Mouse (Mus musculus): ENCODE data around the gene C1ra.
"Not testable (repeated sequence)": the region's sequence is repeated elsewhere in the genome, so short reads cannot be mapped to it uniquely, and the experiment has no call there.

The C1ra gene

DNA sequence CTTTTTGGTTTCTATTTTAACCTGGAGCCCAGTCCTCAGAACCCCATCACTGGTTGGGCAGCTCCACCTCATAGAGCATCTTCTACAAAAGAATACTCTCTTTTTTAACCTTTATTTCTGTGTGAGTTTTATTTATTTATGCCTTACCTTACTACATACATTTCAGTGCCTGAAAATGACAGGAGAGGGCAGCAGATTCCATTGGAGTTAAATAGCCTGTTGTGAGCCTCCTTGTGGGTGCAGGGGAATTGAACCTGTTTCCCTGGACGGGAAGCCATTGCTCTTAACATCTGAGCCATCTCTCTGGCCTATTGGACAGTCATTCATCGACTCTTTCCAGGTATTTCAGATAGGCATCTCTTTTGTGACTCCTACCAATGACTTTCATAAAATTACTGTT lies 33.2 kb downstream of the C1ra start:
- DNase-seq: no peak

DNA sequence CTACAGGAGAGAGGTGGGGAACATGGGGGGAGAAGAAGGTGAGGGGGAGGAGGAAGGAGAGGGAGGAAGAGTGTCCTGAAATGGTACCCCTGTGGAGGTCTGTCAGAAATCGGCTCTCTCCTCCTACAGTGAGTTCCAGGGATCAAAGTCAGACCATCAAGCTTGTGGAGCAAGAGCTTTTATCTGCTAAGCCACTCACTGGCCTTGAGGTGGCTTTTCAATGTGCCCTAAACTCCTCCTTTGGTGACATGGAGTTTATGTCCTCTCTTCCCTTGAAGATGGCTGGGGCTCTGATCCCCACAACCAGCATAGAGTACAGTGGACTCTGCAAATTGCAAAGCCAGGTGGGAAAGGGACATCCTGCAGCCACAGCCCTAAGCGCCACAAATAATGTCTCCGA lies 35.8 kb downstream of the C1ra start:
- DNase-seq: not testable (repeated sequence)

DNA sequence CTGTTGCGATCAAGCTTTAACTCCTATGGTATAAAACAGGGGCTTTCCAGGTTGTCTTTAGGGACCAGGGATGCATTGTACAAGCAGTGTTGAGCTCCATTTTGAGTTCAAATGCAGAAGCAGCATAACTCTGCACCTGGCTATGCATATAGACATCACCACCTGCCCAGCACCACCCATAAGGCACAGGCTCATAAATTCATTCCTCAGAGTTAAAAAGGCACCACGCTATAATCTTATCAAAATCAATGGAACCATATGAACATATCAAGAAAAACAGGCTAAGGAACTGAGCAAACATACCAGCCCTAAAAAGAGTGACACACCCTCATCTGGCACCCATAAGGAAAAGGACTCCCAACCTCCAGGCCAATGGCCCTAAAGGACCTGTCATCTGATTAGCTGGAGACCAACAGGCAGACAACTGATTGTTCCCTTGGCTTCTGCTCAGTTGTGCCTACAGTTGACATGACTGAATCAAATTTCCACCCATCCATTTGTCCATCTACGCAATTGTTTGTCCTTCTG lies 36.9 kb downstream of the C1ra start:
- DNase-seq: no peak

DNA sequence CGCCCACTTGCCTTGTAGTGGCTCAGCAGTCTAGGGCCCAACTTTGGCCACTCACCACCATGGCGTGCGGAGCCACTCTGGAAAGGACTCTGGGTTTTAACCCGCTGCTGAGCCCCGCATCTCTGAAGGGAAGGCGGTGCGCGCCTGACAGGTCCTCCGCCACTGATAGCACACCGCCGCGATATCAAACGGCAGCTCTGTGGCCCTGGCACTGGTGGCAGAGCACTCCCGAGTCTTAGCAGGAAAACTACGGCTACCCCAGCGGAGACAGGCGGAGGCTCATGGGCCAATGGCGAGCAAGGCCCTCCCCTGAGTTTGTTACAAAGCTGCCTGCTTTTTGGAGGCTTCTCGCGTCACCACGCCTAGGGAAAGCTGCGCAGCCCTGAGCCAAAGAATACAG lies 40.6 kb downstream of the C1ra start:
- no peak for DNase-seq

DNA sequence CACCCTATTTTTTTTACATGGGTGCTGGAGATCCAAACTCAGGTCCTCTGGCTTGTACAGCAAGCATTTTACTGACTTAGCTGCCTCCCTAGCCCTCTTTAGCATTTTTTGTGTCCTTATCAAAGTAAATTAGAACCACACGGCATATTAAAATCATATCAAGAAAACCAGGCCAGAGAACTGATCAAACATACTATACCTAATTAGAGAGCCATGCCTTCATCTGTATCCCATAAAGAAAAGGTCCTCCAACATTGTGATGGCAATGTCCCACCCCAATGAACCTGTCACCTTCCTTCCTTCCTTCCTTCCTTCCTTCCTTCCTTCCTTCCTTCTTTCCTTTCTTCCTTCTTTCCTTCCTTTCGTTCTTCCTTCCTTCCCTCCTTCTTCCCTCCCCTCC lies 43.8 kb downstream of the C1ra start:
- not testable (repeated sequence) for DNase-seq

DNA sequence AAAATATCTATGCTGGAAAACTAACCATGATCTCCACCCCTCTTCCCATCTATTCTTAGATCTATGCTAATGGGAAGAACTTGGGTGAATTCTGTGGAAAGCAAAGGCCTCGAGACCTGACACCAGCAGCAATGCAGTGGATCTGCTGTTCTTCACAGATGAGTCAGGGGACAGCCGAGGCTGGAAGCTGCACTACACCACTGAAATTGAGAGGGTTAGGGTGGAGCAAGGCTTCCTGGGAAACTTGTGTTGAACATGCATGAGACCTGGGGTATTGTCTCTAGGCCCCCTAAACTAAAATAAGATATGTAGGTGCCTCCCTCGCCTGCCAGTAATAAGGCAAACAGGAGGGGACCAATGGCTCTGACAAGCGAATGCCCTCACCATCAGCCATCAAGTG lies 49.0 kb downstream of the C1ra start:
- DNase-seq: not testable (repeated sequence)

DNA sequence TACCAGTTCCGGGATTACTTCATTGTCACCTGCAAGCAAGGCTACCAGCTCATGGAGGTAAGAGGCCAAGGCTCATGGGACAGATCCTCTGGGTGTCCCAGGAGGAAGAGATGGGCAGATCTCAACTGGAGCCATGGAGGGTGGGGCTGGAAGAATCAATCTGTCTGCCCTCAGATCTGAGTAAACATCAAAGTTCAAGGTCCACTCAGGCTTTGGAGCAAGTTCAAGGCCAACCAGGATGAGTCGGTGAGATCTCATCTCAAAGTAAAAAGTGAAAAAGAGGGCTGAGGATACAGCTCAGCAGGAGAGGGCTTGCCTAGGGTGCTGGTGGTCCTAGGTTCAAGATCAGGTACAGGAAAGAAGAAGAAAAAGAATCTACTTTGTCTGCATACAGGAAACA lies 49.4 kb downstream of the C1ra start:
- not testable (repeated sequence) for DNase-seq

DNA sequence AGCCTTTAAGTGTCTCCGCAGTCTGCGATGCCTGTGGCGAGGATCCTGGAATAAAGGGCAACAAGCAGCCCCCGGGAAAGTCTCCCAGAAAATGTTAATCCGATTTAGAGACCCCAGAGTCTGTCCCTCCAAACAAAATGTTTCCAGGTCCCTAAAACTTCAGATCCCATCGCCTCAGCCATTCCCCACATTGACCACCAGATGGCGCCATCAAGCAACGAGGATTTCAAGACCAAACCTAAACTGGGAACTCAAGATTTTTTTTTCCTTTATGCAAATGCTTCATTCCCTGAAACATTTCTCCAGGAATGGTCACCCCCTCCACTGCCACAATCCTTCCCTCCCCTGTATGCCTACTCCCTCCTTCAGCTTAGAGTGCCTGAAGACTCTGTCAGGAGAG lies 57.8 kb downstream of the C1ra start, which contains the start of gene C1rb:
Gene C1rb, plus strand, starts transcription at position 269 of the 400 bp plus-strand sequence.
- peak; percentile 65 for DNase-seq

Measured in kidney, postnatal 14 days (tissue).